Mouse (Mus musculus) common myeloid progenitor, adult 5-6 weeks (primary cell): Measurements from ENCODE around the gene Kctd18. TPM values are rescaled to one million over a fixed set of nuclear protein-coding genes. Genes with fewer than 3 reads are reported as not detected.
"Not testable (repeated sequence)": the region's sequence is repeated elsewhere in the genome, so short reads cannot be mapped to it uniquely, and the experiment has no call there.

Source experiments
- ATAC-seq: replicated peaks from 2 replicates; pipeline ENCODE4 v1.8.0; 2016; ENCODE audit warnings: low read depth, mild to moderate bottlenecking, moderate TSS enrichment, inconsistent platforms; ENCODE audit not compliant: poor library complexity, severe bottlenecking
- total RNA-seq: library from RNA; stranded (forward); fragments of 200-1000, 187-1606 nt; gene quantifications from 2 replicates; pipeline ENCODE4 v1.2.3, GENCODE M21; 2017

Kctd18 gene
- total RNA-seq = 16.5 and 29.2 TPM in 2 replicates

GRCm38 (mm10) chr1:58018856-58019255 is at the start of gene Kctd18:
Kctd18 (minus strand) TSS chr1:58018956.
- no peak for ATAC-seq

GRCm38 (mm10) chr1:58065606-58066005 is 46.9 kb upstream of the Kctd18 start:
- no peak for ATAC-seq

GRCm38 (mm10) chr1:58065151-58065550 is 46.4 kb upstream of the Kctd18 start:
- ATAC-seq = no peak

GRCm38 (mm10) chr1:58062131-58062530 is 43.4 kb upstream of the Kctd18 start:
- no peak for ATAC-seq

GRCm38 (mm10) chr1:58058846-58059245 is 40.1 kb upstream of the Kctd18 start:
- ATAC-seq = no peak

GRCm38 (mm10) chr1:58056939-58057338 is 38.2 kb upstream of the Kctd18 start:
- no peak for ATAC-seq

- ATAC-seq = no peak
Observed at GRCm38 (mm10) chr1:58056074-58056807, 37.5 kb upstream of the Kctd18 start.

GRCm38 (mm10) chr1:58055598-58055997 is 36.8 kb upstream of the Kctd18 start:
- no peak for ATAC-seq

- ATAC-seq = no peak
Observed at GRCm38 (mm10) chr1:58049126-58049525, 30.4 kb upstream of the Kctd18 start.

- no peak for ATAC-seq
Observed at GRCm38 (mm10) chr1:58046721-58047290, 28.1 kb upstream of the Kctd18 start.

- ATAC-seq = no peak
Observed at GRCm38 (mm10) chr1:58045546-58045945, 26.8 kb upstream of the Kctd18 start.

- no peak for ATAC-seq
Observed at GRCm38 (mm10) chr1:58045076-58045475, 26.3 kb upstream of the Kctd18 start.

- ATAC-seq = not testable (repeated sequence)
Observed at GRCm38 (mm10) chr1:58037306-58037705, 18.6 kb upstream of the Kctd18 start.

GRCm38 (mm10) chr1:58031160-58031769 is 12.5 kb upstream of the Kctd18 start:
- peak; percentile 64 for ATAC-seq

- no peak for ATAC-seq
Observed at GRCm38 (mm10) chr1:58030156-58030871, 11.6 kb upstream of the Kctd18 start.

GRCm38 (mm10) chr1:58029636-58030117 is 10.9 kb upstream of the Kctd18 start, which contains the start of gene Aox1:
Aox1 (plus strand) TSS chr1:58029931.
- ATAC-seq = peak; percentile 95

- no peak for ATAC-seq
Observed at GRCm38 (mm10) chr1:58027707-58028106, 9.0 kb upstream of the Kctd18 start.

- ATAC-seq = not testable (repeated sequence)
Observed at GRCm38 (mm10) chr1:58006388-58006787, 12.4 kb downstream of the Kctd18 start.

GRCm38 (mm10) chr1:57998146-57998545 is 20.6 kb downstream of the Kctd18 start:
- no peak for ATAC-seq

GRCm38 (mm10) chr1:57996133-57996615 is 22.6 kb downstream of the Kctd18 start:
- peak; percentile 19 for ATAC-seq
